Mouse (Mus musculus) neural tube, embryonic 14.5 days (tissue): ENCODE data around the gene Elane. TPM values are rescaled to one million over a fixed set of nuclear protein-coding genes. Genes with fewer than 3 reads are reported as not detected.

Experiments
- ATAC-seq: fragments of 200-750 bp; cut with Nextera tagmentation; 2 replicates; pipeline ENCODE4 v1.8.0; 2017; ENCODE audit warnings: low read depth, mild to moderate bottlenecking, moderate TSS enrichment, moderate library complexity
- H3K27ac ChIP-seq: fragments of 300-500 bp; sonication (generic); 2 replicates; pipeline ENCODE4 v1.5.1; 2014; ENCODE audit warnings: low read depth, mild to moderate bottlenecking, control low read depth, low read length, moderate library complexity, mixed read lengths
- H3K27me3 ChIP-seq: fragments of 300-500 bp; sonication (generic); 2 replicates; pipeline ENCODE4 v1.6.1; 2014; ENCODE audit warnings: low read length; ENCODE audit not compliant: control insufficient read depth, insufficient read depth
- H3K36me3 ChIP-seq: fragments of 300-500 bp; sonication (generic); 2 replicates; pipeline ENCODE4 v1.6.1; 2014; ENCODE audit warnings: low read length, mixed read lengths; ENCODE audit not compliant: control insufficient read depth, insufficient read depth
- H3K4me1 ChIP-seq: fragments of 300-500 bp; sonication (generic); 2 replicates; pipeline ENCODE4 v1.6.1; 2014; ENCODE audit warnings: low read length; ENCODE audit not compliant: control insufficient read depth, insufficient read depth
- H3K4me2 ChIP-seq: fragments of 300-500 bp; sonication (generic); 2 replicates; pipeline ENCODE4 v1.6.1; 2014; ENCODE audit warnings: mild to moderate bottlenecking, low read depth, low read length, control low read depth
- H3K4me3 ChIP-seq: fragments of 300-500 bp; sonication (generic); 2 replicates; pipeline ENCODE4 v1.5.1; 2014; ENCODE audit warnings: low read depth, low read length, control low read depth, mixed read lengths
- H3K9ac ChIP-seq: fragments of 300-500 bp; sonication (generic); replicated peaks from 2 replicates; pipeline ENCODE4 v1.6.1; 2014; ENCODE audit warnings: low read depth, mild to moderate bottlenecking, control low read depth, low read length, mixed read lengths
- H3K9me3 ChIP-seq: fragments of 300-500 bp; sonication (generic); 2 replicates; pipeline ENCODE4 v1.6.1; 2016; ENCODE audit warnings: low read length; ENCODE audit not compliant: control insufficient read depth
- WGBS: fragments of 180-500 bp; shearing (Covaris S2); extraction: QIAGEN DNeasy Blood & Tissue Kit; methylation state at CpG from one replicate; pipeline ENCODE4 v1.1.7; 2014; 5-methylcytosine and 5-hydroxymethylcytosine counted together
- polyA plus RNA-seq: library from polyadenylated mRNA; unstranded; fragments of >200 nt; fragmentation: Nextera tagmentation; extraction: Ambion mirVana; gene quantifications from 2 replicates; pipeline ENCODE4 v1.2.1, GENCODE M21; 2014

Elane gene
- polyA plus RNA-seq, 1 experiment from 2014 or later = not detected

DNA sequence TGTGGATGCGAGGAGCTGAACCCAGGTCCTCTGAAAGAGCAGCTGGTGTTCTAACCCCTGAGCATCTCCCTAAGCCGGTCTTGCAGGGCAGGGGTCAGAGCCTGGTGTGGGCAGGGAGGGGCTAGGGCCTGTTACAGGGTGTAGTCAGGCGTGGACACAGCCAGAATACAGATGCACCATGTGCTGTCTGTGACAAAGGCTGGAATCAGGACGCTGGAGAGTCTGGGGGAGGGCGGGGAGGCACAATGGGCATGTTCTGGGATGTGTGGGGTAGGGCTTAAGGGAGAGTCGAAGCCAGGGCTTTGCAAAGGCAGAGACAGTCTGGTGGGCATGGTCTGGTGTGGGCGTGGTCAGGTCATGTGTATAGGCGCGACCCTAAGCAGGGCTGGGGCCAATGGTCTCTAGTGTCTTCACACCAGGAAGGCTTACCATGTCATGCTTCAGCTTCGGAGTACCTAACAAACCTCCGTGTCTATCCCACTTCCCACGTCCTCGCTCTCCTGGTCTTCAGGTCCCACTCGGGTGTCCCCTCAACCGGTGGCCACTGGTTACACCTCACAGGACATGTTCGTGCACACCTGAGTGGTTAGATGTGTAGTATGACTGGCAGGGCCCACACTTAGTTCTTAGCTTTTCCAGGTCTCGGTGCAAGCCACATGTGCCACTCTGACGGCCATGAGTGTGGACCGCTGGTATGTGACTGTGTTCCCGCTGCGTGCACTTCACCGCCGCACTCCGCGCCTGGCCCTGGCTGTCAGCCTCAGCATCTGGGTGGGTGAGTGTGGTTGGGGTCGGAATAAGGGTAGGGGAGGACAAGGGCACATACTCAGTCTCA lies 34.2 kb downstream of the Elane start:
- ATAC-seq = no peak

DNA sequence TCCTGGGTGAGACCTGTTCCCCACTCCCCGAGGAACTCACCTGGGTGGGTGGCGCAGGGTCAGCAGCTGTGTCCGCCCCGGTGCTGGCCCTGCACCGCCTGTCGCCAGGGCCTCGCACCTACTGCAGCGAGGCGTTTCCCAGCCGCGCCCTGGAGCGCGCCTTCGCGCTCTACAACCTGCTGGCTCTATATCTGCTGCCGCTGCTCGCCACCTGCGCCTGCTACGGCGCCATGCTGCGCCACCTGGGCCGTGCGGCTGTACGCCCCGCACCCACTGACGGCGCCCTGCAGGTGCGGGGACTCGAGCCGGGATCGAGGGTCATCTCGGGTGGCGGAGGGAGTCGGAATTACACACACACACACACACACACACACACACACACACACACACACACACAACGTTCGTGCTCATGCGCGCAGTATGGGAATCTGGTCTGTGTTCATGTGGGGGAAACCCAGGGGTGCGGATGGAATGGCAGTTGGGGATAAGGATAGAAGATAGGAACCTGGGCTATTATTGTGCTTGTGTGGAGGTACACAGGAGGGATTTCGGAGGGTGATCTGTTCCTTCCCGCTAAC lies 35.0 kb downstream of the Elane start, which contains the start of gene R3hdm4:
TSS of gene R3hdm4 (minus strand) at position 251 of the 578 bp plus-strand sequence.
- H3K27me3 ChIP-seq = peaks cover 60% of the 10 kb centered on the region
- H3K9me3 ChIP-seq = no peaks in the 10 kb centered on the region
- H3K9ac ChIP-seq = 0 out of 2 replicates have a peak within 1 kb of the TSS, but pooled peaks have one; percentile 32
- peak within 1 kb of the TSS; percentile 12 for H3K4me3 ChIP-seq
- H3K27ac ChIP-seq = no peak within 1 kb of the TSS
- ATAC-seq = no peak
- no peaks in the 10 kb centered on the region for H3K36me3 ChIP-seq
- peak within 1 kb of the TSS; percentile 44 for H3K4me2 ChIP-seq
- WGBS = 3% methylated on average over 34 of the region's 41 CpGs
- H3K4me1 ChIP-seq = peaks cover 10% of the 10 kb centered on the region

More for the DNA sequence above, 34.2 kb downstream of the Elane start:
- peaks cover 60% of the 10 kb centered on the region for H3K27me3 ChIP-seq
- H3K4me2 ChIP-seq = peak overlapping the region; percentile 44; the same call in 1 of the 2 replicates
- H3K4me3 ChIP-seq = no peak overlapping the region; the same call in 1 of the 2 replicates
- no peaks in the 10 kb centered on the region for H3K36me3 ChIP-seq
- H3K27ac ChIP-seq = no peak overlapping the region
- H3K9ac ChIP-seq = 0 out of 2 replicates have a peak overlapping the region, but pooled peaks have one; percentile 7
- H3K4me1 ChIP-seq = peaks cover 16% of the 10 kb centered on the region
- no peaks in the 10 kb centered on the region for H3K9me3 ChIP-seq
- 14% methylated on average over 26 of the region's 26 CpGs for WGBS

DNA sequence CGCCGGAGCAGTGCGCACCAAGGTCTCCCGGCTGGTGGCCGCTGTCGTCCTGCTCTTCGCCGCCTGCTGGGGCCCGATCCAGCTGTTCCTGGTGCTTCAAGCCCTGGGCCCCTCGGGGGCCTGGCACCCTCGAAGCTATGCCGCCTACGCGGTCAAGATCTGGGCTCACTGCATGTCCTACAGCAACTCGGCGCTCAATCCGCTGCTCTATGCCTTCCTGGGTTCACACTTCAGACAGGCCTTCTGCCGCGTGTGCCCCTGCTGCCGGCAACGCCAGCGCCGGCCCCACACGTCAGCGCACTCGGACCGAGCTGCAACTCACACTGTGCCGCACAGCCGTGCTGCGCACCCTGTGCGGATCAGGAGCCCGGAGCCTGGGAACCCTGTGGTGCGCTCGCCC lies 35.5 kb downstream of the Elane start:
- Histone ChIP-seq H3K27ac (no peak overlapping the region), H3K27me3 (peaks cover 60% of the 10 kb centered on the region), H3K4me1 (peaks cover 11% of the 10 kb centered on the region), H3K4me3 (peak overlapping the region; percentile 12), H3K9me3 (no peaks in the 10 kb centered on the region), H3K9ac (0 out of 2 replicates have a peak overlapping the region, but pooled peaks have one; percentile 32), H3K4me2 (peak overlapping the region; percentile 44), H3K36me3 (no peaks in the 10 kb centered on the region)
- 2% methylated on average over 34 of the region's 34 CpGs for WGBS
- no peak for ATAC-seq

DNA sequence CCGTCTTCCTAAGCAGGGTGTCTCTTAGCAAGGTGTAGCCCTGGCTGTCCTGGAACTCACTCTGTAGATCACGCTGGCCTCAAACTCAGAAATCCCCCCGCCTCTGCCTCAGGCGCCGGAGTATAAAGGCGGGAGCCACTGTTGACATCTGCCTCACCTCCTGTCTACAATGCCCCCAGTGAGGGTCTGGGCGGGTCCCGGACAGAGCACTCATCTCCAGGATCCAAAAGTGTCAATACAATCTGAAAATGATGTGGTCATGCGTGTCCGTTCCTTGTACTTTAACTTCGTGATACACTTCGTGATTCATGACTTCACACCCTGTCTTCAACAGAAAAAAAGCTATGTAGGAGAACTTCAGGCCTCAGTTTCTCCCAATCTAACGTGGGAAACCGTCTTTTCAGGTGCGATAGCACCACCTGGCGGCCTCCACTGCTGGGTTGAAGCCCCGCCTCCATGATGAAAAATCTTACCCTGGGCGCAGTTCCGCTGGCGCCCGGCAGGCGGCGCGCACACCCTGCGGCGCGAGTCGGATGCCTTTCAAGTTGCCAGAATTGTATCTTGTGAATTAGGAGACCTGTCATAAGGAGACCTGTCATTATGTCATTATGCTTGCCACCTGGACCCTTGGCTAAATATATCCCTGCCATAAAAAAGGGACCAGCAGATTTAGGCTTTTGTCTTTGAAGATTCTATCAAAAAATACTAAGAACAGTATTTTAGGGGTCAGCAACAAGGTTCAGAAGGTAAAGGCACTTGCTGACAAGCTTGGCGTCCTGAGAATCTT lies 39.1 kb downstream of the Elane start:
- Histone ChIP-seq H3K4me2 (peak overlapping the region; percentile 83; the same call in 1 of the 2 replicates), H3K9ac (no peak overlapping the region), H3K27ac (no peak overlapping the region), H3K9me3 (no peaks in the 10 kb centered on the region), H3K36me3 (no peaks in the 10 kb centered on the region), H3K27me3 (peaks cover 32% of the 10 kb centered on the region), H3K4me1 (peaks cover 14% of the 10 kb centered on the region), H3K4me3 (no peak overlapping the region)
- 10% methylated on average over 29 of the region's 29 CpGs for WGBS
- no peak for ATAC-seq

DNA sequence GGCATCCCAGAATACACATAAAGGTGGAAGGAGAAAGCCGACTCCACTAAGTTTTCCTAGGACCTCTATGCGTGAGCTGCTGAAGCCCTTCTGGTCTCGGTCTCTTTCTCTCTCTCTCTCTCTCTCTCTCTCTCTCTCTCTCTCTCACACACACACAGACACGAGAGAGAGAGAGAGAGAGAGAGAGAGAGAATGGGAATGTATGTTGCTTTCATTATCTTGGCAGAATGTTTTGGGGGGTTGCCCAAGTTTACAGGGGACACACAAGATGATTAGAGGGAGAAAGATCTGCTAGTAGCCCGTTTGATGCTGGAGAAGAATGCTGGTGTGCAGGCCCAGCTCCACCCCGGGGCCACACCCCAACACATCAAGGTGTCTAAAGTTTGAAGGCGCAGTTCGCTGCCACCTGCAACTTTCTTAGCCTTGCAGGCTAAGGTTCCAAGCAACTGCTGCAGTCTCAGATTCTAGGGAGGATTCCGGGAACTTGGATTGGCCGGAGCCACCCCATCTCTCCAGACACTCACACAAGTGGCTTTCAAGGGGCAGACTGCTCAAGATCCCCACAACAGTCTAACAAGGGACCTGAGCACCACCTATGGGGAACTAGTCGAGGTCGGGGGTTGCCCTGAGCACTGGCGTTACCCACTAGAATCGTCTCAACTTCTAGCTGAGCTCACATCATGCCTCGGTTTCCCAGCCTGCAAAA lies 39.9 kb downstream of the Elane start:
- Histone ChIP-seq H3K36me3 (0 out of 2 replicates have a peak, but pooled peaks cover 2% of the 10 kb centered on the region), H3K9ac (peak overlapping the region; percentile 91), H3K27me3 (peaks cover 24% of the 10 kb centered on the region), H3K9me3 (no peaks in the 10 kb centered on the region), H3K4me1 (peaks cover 16% of the 10 kb centered on the region), H3K4me2 (peak overlapping the region; percentile 83), H3K27ac (no peak overlapping the region; the same call in 1 of the 2 replicates), H3K4me3 (peak overlapping the region; percentile 88)
- no peak for ATAC-seq
- 11% methylated on average over 15 of the region's 15 CpGs for WGBS

DNA sequence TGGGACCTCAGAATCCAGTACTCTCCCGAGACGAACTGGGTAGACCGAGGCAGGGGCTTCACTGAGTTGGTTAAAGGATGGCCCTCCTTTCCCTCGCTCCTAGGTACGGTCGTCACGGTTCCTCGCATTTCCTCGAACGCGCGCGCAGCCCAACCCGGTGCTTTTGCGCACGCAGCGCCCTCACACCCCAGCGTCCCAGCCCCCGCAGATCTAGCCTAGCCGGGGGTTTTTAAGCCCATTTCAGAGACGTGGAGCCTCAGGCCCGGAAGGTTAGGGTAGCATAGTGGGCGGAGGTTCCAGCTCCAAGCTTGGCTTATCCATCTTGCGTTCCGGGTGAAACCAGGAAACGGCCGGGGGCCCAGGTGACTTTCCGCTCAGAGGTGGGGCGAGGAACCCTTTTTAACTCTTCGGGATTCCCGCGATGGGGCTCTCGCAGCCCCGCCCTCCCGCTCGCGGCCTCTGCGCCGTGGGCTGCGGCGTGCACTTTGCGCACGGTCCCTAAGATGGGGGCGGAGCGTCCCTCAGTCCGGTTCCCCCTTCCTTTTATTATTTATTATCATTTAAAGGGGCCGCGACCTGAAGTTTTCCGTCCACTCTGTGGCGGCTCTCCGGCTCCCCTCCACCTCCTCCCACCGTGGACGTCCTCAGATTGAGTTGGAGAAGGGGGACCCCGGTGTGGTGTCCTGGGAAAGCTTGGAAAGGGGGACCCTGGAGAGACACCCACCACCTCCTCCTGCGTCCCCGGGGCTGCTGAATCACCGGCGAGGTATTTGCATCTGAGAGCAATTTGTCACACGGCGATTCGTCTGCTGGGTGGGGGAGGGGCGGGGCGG lies 40.7 kb downstream of the Elane start, which contains the start of gene Arid3a:
TSS of gene Arid3a (plus strand) at position 553 of the 833 bp plus-strand sequence.
- Histone ChIP-seq H3K9ac (peak within 1 kb of the TSS; percentile 91), H3K27me3 (peaks cover 17% of the 10 kb centered on the region), H3K4me3 (peak within 1 kb of the TSS; percentile 88), H3K4me2 (peak within 1 kb of the TSS; percentile 83), H3K4me1 (peaks cover 15% of the 10 kb centered on the region), H3K27ac (peak within 1 kb of the TSS; percentile 92), H3K36me3 (0 out of 2 replicates have a peak, but pooled peaks cover 6% of the 10 kb centered on the region), H3K9me3 (no peaks in the 10 kb centered on the region)
- ATAC-seq = peak; percentile 73
- under 1% methylated on average over 63 of the region's 63 CpGs for WGBS

DNA sequence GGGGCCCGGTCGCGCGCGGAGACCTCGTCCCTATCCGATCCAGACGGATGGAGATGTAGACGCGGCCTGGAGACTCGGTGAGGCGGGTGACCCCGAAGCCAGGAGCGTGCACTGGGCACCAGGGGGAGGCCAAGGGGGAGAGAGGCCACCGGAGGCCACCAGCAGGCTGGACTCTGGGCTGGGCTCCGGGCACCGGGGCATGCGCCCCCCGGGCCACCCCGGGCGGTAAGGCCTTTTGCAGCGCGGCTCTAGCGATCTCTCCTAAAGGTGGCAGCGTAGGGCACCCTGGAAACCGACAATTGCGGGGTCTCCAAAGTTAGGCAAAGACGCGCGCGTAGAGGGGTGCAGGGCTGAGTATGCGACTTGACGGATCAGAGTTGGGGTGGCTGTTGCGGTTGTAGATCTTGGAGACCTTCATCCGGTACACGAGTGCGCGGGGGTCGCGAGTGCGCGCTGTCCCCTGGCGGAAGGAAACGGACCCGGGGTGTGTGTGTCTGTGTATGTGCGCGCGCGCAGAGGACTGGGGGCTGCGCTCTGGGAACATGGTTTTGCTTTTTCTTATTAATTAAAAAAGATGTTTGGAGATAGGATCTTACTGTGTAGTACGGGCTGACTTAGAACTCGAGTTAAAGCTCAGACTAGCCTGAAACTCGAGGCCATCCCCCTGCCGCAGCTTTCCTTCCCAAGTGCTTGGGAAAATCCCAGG lies 41.4 kb downstream of the Elane start:
- under 1% methylated on average over 54 of the region's 54 CpGs for WGBS
- H3K9ac ChIP-seq = peak overlapping the region; percentile 91
- H3K4me1 ChIP-seq = peaks cover 17% of the 10 kb centered on the region
- peak overlapping the region; percentile 83 for H3K4me2 ChIP-seq
- peaks cover 9% of the 10 kb centered on the region for H3K36me3 ChIP-seq
- H3K9me3 ChIP-seq = no peaks in the 10 kb centered on the region
- peak overlapping the region; percentile 92 for H3K27ac ChIP-seq
- ATAC-seq = peak; percentile 36
- H3K4me3 ChIP-seq = peak overlapping the region; percentile 88
- H3K27me3 ChIP-seq = peaks cover 10% of the 10 kb centered on the region
